Mouse (Mus musculus): ENCODE results near the gene Cmtm5.
A peak's percentile ranks its signal among the peaks of the same experiment; 100 is the strongest.

Gene Cmtm5

GRCm38 (mm10) chr14:54927296-54927695 lies 8.8 kb upstream of the Cmtm5 start:
- no peak for TF ChIP-seq POU5F1 (IDR thresholded peaks at IDR 0.05; ENCODE audit: borderline replicate concordance, low read length)
- TF ChIP-seq NANOG (IDR thresholded peaks at IDR 0.05; ENCODE audit: borderline replicate concordance, low read length): no peak
- no peak for TF ChIP-seq CTCF (conservative IDR thresholded peaks at IDR 0.05; ENCODE audit: low read length)
- Histone ChIP-seq H3K27me3 (ENCODE audit: insufficient read depth, low read length) (peaks cover 37% of the 10 kb centered on the region), H3K36me3 (ENCODE audit: insufficient read depth, low read length) (peaks cover 4% of the 10 kb centered on the region; the same call in 1 of the 2 replicates)

GRCm38 (mm10) chr14:54929801-54930200 lies 6.3 kb upstream of the Cmtm5 start:
- Histone ChIP-seq H3K4me3 (replicated peaks; ENCODE audit: low read length) (no peak overlapping the region; the same call in 1 of the 2 replicates), H3K36me3 (ENCODE audit: insufficient read depth, low read length) (no peaks in the 10 kb centered on the region), H3K9me3 (ENCODE audit: low read length) (no peaks in the 10 kb centered on the region), H3K4me1 (replicated peaks; ENCODE audit: low read depth, low read length) (peaks cover 76% of the 10 kb centered on the region), H3K27me3 (ENCODE audit: insufficient read depth, low read length) (peaks cover 46% of the 10 kb centered on the region)
- TF ChIP-seq NANOG (IDR thresholded peaks at IDR 0.05; ENCODE audit: borderline replicate concordance, low read length): no peak
- TF ChIP-seq CTCF (conservative IDR thresholded peaks at IDR 0.05; ENCODE audit: low read length): no peak
- TF ChIP-seq POU5F1 (IDR thresholded peaks at IDR 0.05; ENCODE audit: borderline replicate concordance, low read length): no peak

More at GRCm38 (mm10) chr14:54927296-54927695, 8.8 kb upstream of the Cmtm5 start:
- Histone ChIP-seq H3K4me1 (replicated peaks; ENCODE audit: low read depth, low read length) (peaks cover 77% of the 10 kb centered on the region), H3K9me3 (ENCODE audit: low read length) (no peaks in the 10 kb centered on the region), H3K4me3 (replicated peaks; ENCODE audit: low read length) (peak overlapping the region; percentile 87)

GRCm38 (mm10) chr14:54930431-54930830 lies 5.6 kb upstream of the Cmtm5 start:
- Histone ChIP-seq H3K36me3 (ENCODE audit: insufficient read depth, low read length) (no peaks in the 10 kb centered on the region), H3K27me3 (ENCODE audit: insufficient read depth, low read length) (peaks cover 46% of the 10 kb centered on the region), H3K4me3 (replicated peaks; ENCODE audit: low read length) (no peak overlapping the region), H3K9me3 (ENCODE audit: low read length) (no peaks in the 10 kb centered on the region), H3K4me1 (replicated peaks; ENCODE audit: low read depth, low read length) (peaks cover 76% of the 10 kb centered on the region)
- TF ChIP-seq POU5F1 (IDR thresholded peaks at IDR 0.05; ENCODE audit: borderline replicate concordance, low read length): no peak
- TF ChIP-seq NANOG (IDR thresholded peaks at IDR 0.05; ENCODE audit: borderline replicate concordance, low read length): no peak
- TF ChIP-seq CTCF (conservative IDR thresholded peaks at IDR 0.05; ENCODE audit: low read length): no peak

- Histone ChIP-seq H3K27me3 (ENCODE audit: insufficient read depth, low read length) (peaks cover 52% of the 10 kb centered on the region), H3K4me3 (replicated peaks; ENCODE audit: low read length) (0 out of 2 replicates have a peak within 1 kb of the TSS, but pooled peaks have one; percentile 37), H3K36me3 (ENCODE audit: insufficient read depth, low read length) (no peaks in the 10 kb centered on the region), H3K9me3 (ENCODE audit: low read length) (no peaks in the 10 kb centered on the region), H3K4me1 (replicated peaks; ENCODE audit: low read depth, low read length) (peaks cover 66% of the 10 kb centered on the region)
- no peak for TF ChIP-seq NANOG (IDR thresholded peaks at IDR 0.05; ENCODE audit: borderline replicate concordance, low read length)
- TF ChIP-seq POU5F1 (IDR thresholded peaks at IDR 0.05; ENCODE audit: borderline replicate concordance, low read length): no peak
- no peak for TF ChIP-seq CTCF (conservative IDR thresholded peaks at IDR 0.05; ENCODE audit: low read length)
These were observed 3.4 kb upstream of the Cmtm5 start, which contains the start of gene Il25 for GRCm38 (mm10) chr14:54932645-54933150. Il25 (plus strand) TSS chr14:54932695.

GRCm38 (mm10) chr14:54936831-54937160 lies 735 bp downstream of the Cmtm5 start:
- peaks cover 36% of the 10 kb centered on the region for H3K4me1 ChIP-seq (replicated peaks; ENCODE audit: low read depth, low read length)
- H3K27me3 ChIP-seq (ENCODE audit: insufficient read depth, low read length): peaks cover 48% of the 10 kb centered on the region

GRCm38 (mm10) chr14:54937361-54938182 lies 1.5 kb downstream of the Cmtm5 start:
- Histone ChIP-seq H3K4me1 (replicated peaks; ENCODE audit: low read depth, low read length) (peaks cover 28% of the 10 kb centered on the region), H3K9me3 (ENCODE audit: low read length) (no peaks in the 10 kb centered on the region), H3K36me3 (ENCODE audit: insufficient read depth, low read length) (no peaks in the 10 kb centered on the region), H3K27me3 (ENCODE audit: insufficient read depth, low read length) (peaks cover 49% of the 10 kb centered on the region), H3K4me3 (replicated peaks; ENCODE audit: low read length) (no peak overlapping the region)
- TF ChIP-seq POU5F1 (IDR thresholded peaks at IDR 0.05; ENCODE audit: borderline replicate concordance, low read length) (no peak), CTCF (conservative IDR thresholded peaks at IDR 0.05; ENCODE audit: low read length) (no peak), NANOG (IDR thresholded peaks at IDR 0.05; ENCODE audit: borderline replicate concordance, low read length) (no peak)

More at GRCm38 (mm10) chr14:54936831-54937160, 735 bp downstream of the Cmtm5 start:
- no peaks in the 10 kb centered on the region for H3K36me3 ChIP-seq (ENCODE audit: insufficient read depth, low read length)
- TF ChIP-seq POU5F1 (IDR thresholded peaks at IDR 0.05; ENCODE audit: borderline replicate concordance, low read length): no peak
- no peak for TF ChIP-seq NANOG (IDR thresholded peaks at IDR 0.05; ENCODE audit: borderline replicate concordance, low read length)
- TF ChIP-seq CTCF (conservative IDR thresholded peaks at IDR 0.05; ENCODE audit: low read length): no peak
- no peaks in the 10 kb centered on the region for H3K9me3 ChIP-seq (ENCODE audit: low read length)
- H3K4me3 ChIP-seq (replicated peaks; ENCODE audit: low read length): no peak overlapping the region

GRCm38 (mm10) chr14:54938431-54939219 lies 2.6 kb downstream of the Cmtm5 start:
- Histone ChIP-seq H3K27me3 (ENCODE audit: insufficient read depth, low read length) (peaks cover 52% of the 10 kb centered on the region), H3K36me3 (ENCODE audit: insufficient read depth, low read length) (no peaks in the 10 kb centered on the region), H3K4me1 (replicated peaks; ENCODE audit: low read depth, low read length) (peaks cover 22% of the 10 kb centered on the region), H3K4me3 (replicated peaks; ENCODE audit: low read length) (no peak overlapping the region), H3K9me3 (ENCODE audit: low read length) (no peaks in the 10 kb centered on the region)
- no peak for TF ChIP-seq CTCF (conservative IDR thresholded peaks at IDR 0.05; ENCODE audit: low read length)
- no peak for TF ChIP-seq NANOG (IDR thresholded peaks at IDR 0.05; ENCODE audit: borderline replicate concordance, low read length)
- TF ChIP-seq POU5F1 (IDR thresholded peaks at IDR 0.05; ENCODE audit: borderline replicate concordance, low read length): no peak
